Mouse (Mus musculus) limb, embryonic 14.5 days (tissue): ENCODE data around the gene Unc5cl. TPM values are rescaled to one million over a fixed set of nuclear protein-coding genes. Genes with fewer than 3 reads are reported as not detected.

Experiments
- ATAC-seq: fragments of 200-750 bp; cut with Nextera tagmentation; 2 replicates; pipeline ENCODE4 v1.8.0; 2017; ENCODE audit warnings: low read depth, moderate number of reproducible peaks, moderate TSS enrichment; ENCODE audit not compliant: low FRiP score
- DNase-seq: peaks from one replicate; pipeline ENCODE4 v3.0.0-alpha.2; 2015; ENCODE audit warnings: low spot score
- H3K27ac ChIP-seq: fragments of 300-500 bp; sonication (generic); replicated peaks from 2 replicates; pipeline ENCODE4 v1.5.1; 2014; ENCODE audit warnings: low read depth, mild to moderate bottlenecking, low read length, moderate library complexity, mixed read lengths
- H3K27me3 ChIP-seq: fragments of 300-500 bp; sonication (generic); 2 replicates; pipeline ENCODE4 v1.6.1; 2014; ENCODE audit warnings: low read length, mixed read lengths; ENCODE audit not compliant: control insufficient read depth, insufficient read depth
- H3K36me3 ChIP-seq: fragments of 300-500 bp; sonication (generic); 2 replicates; pipeline ENCODE4 v1.6.1; 2014; ENCODE audit warnings: mild to moderate bottlenecking, low read length, moderate library complexity, mixed read lengths; ENCODE audit not compliant: control insufficient read depth, insufficient read depth
- H3K4me1 ChIP-seq: fragments of 300-500 bp; sonication (generic); 2 replicates; pipeline ENCODE4 v1.6.1; 2014; ENCODE audit warnings: antibody characterized with exemption, low read length, mixed read lengths; ENCODE audit not compliant: control insufficient read depth, insufficient read depth
- H3K4me2 ChIP-seq: fragments of 300-500 bp; sonication (generic); replicated peaks from 2 replicates; pipeline ENCODE4 v1.6.1; 2014; ENCODE audit warnings: low read depth, mild to moderate bottlenecking, low read length, moderate library complexity; ENCODE audit not compliant: severe bottlenecking
- H3K4me3 ChIP-seq: fragments of 300-500 bp; sonication (generic); replicated peaks from 2 replicates; pipeline ENCODE4 v1.5.1; 2014; ENCODE audit warnings: low read length
- H3K9ac ChIP-seq: fragments of 300-500 bp; sonication (generic); 2 replicates; pipeline ENCODE4 v1.6.1; 2014; ENCODE audit warnings: mild to moderate bottlenecking, low read depth, low read length, moderate library complexity; ENCODE audit not compliant: severe bottlenecking
- H3K9me3 ChIP-seq: fragments of 300-500 bp; sonication (generic); 2 replicates; pipeline ENCODE4 v1.6.1; 2016; ENCODE audit warnings: low read length; ENCODE audit not compliant: control insufficient read depth
- POLR2A ChIP-seq: fragments of 200-500 bp; IDR thresholded peaks from 2 replicates; pipeline ENCODE4 v1.8.0; 2012; ENCODE audit warnings: inconsistent platforms, mild to moderate bottlenecking, moderate library complexity, borderline replicate concordance; ENCODE audit not compliant: insufficient read depth, insufficient read length; ENCODE audit errors: extremely low read depth
- WGBS: fragments of 180-500 bp; shearing (Covaris S2); extraction: QIAGEN DNeasy Blood & Tissue Kit; methylation state at CpG from one replicate; pipeline ENCODE4 v1.1.7; 2014; 5-methylcytosine and 5-hydroxymethylcytosine counted together
- polyA plus RNA-seq, 2 experiments: library from polyadenylated mRNA; depleted of rRNA in 1 of 2; stranded (reverse) in 1 of 2; unstranded in 1 of 2; fragments of >200 nt; fragmentation: Nextera tagmentation in 1 of 2; extraction: Ambion mirVana in 1 of 2; gene quantifications; 2 replicates each; pipeline versions ENCODE4 v1.2.1 to v1.2.3; 2012 to 2014

Unc5cl gene
- polyA plus RNA-seq, 2 experiments, result 0.15 to 0.18 TPM

GRCm38 (mm10) chr17:48506986-48507385, 52.3 kb downstream of the Unc5cl start:
- no peak for TF ChIP-seq POLR2A
- WGBS, result 66% methylated on average over 4 of the region's 4 CpGs
- Histone ChIP-seq H3K36me3 (no peaks in the 10 kb centered on the region), H3K27ac (no peak overlapping the region), H3K4me1 (0 out of 2 replicates have a peak, but pooled peaks cover 10% of the 10 kb centered on the region), H3K9me3 (no peaks in the 10 kb centered on the region), H3K4me2 (no peak overlapping the region), H3K4me3 (no peak overlapping the region), H3K27me3 (no peaks in the 10 kb centered on the region), H3K9ac (no peak overlapping the region)
- no peak for DNase-seq
- ATAC-seq, result no peak

- no peak for TF ChIP-seq POLR2A
- Histone ChIP-seq H3K9me3 (no peaks in the 10 kb centered on the region), H3K27me3 (no peaks in the 10 kb centered on the region), H3K4me3 (no peak overlapping the region), H3K4me1 (0 out of 2 replicates have a peak, but pooled peaks cover 9% of the 10 kb centered on the region), H3K27ac (no peak overlapping the region), H3K36me3 (no peaks in the 10 kb centered on the region), H3K4me2 (no peak overlapping the region), H3K9ac (no peak overlapping the region)
- ATAC-seq, result no peak
- no peak for DNase-seq
- 56% methylated on average over 4 of the region's 4 CpGs for WGBS
These were observed 54.9 kb downstream of the Unc5cl start for GRCm38 (mm10) chr17:48509596-48509995.

- no peak overlapping the region for H3K9ac ChIP-seq
- ATAC-seq, result no peak
These were observed 58.0 kb downstream of the Unc5cl start for GRCm38 (mm10) chr17:48512614-48513281.

GRCm38 (mm10) chr17:48514613-48515012, 59.9 kb downstream of the Unc5cl start:
- ATAC-seq, result no peak
- TF ChIP-seq POLR2A, result no peak
- Histone ChIP-seq H3K9me3 (no peaks in the 10 kb centered on the region), H3K36me3 (no peaks in the 10 kb centered on the region), H3K4me3 (no peak overlapping the region), H3K27me3 (no peaks in the 10 kb centered on the region), H3K4me2 (no peak overlapping the region), H3K4me1 (no peaks in the 10 kb centered on the region), H3K27ac (no peak overlapping the region), H3K9ac (no peak overlapping the region)
- DNase-seq, result no peak
- 20% methylated on average over 4 of the region's 4 CpGs for WGBS

More at GRCm38 (mm10) chr17:48512614-48513281, 58.0 kb downstream of the Unc5cl start:
- H3K9me3 ChIP-seq, result no peaks in the 10 kb centered on the region
- H3K4me2 ChIP-seq, result no peak overlapping the region
- no peak for DNase-seq
- H3K4me3 ChIP-seq, result no peak overlapping the region
- no peaks in the 10 kb centered on the region for H3K4me1 ChIP-seq
- 41% methylated on average over 18 of the region's 18 CpGs for WGBS
- H3K27me3 ChIP-seq, result no peaks in the 10 kb centered on the region
- H3K27ac ChIP-seq, result no peak overlapping the region
- TF ChIP-seq POLR2A, result no peak
- H3K36me3 ChIP-seq, result no peaks in the 10 kb centered on the region

- Histone ChIP-seq H3K9ac (no peak overlapping the region), H3K27ac (no peak overlapping the region), H3K36me3 (no peaks in the 10 kb centered on the region), H3K4me1 (no peaks in the 10 kb centered on the region), H3K27me3 (no peaks in the 10 kb centered on the region), H3K4me2 (no peak overlapping the region), H3K9me3 (no peaks in the 10 kb centered on the region), H3K4me3 (no peak overlapping the region)
- WGBS, result 91% methylated on average over 7 of the region's 7 CpGs
- ATAC-seq (no peak), DNase-seq (no peak)
- TF ChIP-seq POLR2A, result no peak
These were observed 64.3 kb downstream of the Unc5cl start for GRCm38 (mm10) chr17:48519046-48519445.
